Mouse (Mus musculus) adrenal gland, postnatal 10 days (tissue): ENCODE measurements at regions not wholly inside any gene's neighbourhood (a gene's known extent, or its start where the extent isn't known, plus 50 kb on each side); places are given as distances from the start of the nearest gene placed in this dataset.

Experiments used
- DNase-seq: peaks from one replicate; pipeline ENCODE4 v3.0.0; 2021; ENCODE audit warnings: mixed read lengths

DNA sequence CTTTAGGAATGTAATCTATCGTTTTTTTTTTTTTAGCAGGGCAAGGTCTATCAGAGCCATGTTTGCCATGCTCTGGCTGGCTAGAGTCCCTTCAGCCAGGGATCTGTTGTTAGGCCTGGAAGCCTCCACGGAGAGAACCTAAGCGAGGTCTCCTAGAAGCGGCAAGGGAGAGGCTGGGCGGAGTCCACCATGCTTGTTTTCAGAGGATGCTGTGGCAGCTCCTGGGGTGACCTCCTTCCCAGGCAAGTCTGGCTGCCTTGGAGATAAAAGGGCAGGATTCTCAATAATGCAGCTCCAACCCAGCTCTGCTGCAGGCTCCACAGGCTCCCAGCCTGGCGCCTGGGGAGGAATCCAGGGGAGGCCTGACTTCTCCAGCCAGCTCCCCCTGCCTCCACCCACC, 86.2 kb upstream of the Csf3r start:
- no peak for DNase-seq

DNA sequence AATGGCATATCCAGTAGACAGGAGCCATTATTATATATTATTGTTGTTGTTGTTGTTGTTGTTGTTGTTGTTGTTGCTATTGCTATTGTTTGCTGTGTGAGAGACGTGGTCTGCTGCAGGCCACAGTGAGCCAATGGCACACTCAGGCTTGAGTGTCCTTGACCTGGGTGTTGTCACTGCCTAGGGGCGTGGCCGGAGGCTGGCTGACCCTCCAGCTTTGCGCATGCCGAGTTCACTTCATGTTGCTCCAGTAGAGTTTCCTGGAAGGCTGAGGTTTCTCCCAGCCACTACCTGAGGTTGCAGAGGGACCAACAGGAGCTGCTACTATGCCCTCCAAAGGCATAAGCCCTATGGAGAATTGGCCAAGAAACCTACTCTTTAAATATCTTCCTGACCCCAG, 83.1 kb upstream of the Csf3r start:
- DNase-seq, result no peak

DNA sequence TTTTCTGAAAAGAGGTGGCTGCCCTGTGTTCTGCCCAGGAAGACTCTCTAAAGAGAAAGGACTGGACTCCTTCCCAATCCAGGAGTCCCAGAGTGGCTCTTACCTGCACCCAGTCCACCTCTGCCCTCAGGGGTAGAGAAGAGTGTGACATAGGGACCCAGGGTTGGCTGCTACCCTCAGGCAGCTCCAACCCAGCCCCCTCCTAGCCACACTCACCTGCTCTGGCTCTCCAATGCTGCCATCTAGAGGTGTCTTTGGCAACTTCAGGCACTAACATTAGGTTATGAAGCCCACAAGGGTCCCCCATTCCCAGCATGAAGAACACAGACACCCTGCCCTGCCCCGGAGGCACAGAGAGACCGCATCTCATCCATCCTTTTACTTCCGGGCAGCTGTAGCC, 82.4 kb upstream of the Csf3r start:
- peak; percentile 68 for DNase-seq

DNA sequence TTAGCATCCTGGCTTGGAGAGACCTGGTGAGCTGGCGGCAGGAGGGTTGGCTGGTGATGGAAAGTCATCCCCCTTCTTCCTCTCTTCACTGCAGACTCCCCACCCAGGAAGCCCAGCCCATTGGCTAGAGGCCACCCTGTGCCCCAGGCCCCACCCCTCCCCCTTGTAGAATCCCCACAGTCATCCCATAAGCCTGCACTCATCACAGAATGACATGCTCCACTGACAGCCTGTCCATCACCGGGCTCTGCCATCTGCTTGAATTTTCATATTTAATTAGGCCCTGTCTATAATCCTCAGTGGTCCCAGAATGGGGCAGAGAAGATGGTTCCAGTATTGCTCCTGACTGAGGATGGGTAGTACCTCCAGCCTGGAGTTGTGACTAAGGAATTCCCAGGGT, 79.3 kb upstream of the Csf3r start:
- no peak for DNase-seq

DNA sequence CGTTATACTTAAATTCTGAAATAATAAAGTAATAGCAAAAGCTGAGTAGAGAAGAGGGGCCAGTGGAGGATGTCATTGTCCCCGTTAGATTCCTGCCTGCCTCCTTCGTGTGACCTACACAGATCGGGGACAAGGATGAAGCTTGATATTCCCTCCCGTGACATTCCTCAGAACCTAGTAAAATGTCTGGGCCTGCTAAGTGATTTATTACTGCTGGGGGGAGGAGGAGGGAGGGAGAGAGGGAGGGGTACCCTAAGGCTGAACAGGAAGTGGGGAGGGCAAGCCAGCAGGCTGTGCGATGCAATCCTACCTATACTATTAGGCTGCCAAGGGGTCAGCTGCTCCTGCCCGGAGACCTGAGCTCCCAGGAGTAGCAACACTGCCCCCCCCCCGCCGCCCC, 64.9 kb upstream of the Csf3r start:
- no peak for DNase-seq

DNA sequence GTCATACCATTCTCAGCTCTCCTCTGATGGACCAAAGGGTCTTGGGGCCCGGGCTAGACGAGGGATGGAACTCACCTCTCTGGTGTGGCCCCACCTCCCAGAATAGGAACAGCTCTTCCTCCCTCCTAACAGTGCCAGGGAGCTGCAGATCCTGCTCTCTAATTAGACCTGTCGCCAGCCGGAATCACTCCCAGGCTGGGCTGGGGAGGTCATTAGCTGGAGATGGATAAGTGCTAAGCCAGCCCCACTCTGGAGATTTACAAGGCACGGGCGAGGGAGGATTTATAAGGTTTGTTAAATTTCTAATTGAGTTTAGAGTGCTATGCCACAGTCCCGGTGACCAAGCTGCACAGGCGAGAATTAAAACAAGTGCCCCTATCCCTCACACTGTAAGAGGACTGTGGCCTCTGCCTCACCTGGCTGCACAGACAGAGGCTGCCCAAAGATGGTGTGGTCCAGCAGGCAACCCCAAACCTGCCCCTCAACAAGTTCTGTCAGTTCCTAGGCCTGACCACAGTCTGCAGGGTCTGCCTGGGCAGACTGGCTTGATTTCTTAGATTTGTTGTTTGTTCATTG, 63.6 kb upstream of the Csf3r start:
- DNase-seq, result no peak

DNA sequence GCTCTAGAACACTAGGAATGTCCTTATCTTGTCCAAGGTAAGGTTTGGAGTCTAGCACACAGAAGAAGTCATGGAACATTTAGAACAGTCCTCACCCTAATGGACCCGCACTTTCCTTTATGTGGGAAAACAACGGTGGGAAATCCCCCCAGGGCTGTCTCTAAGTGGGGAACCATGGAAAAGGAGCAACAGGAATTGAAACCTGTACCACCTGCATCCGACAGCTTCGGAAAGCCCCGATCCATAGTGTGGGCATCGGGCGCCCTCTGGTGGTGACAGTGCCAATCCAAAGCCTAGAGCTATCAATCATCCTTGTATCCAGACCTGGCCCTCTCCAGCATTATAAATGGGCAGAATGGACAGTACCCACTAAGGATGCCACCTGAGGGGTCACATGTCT, 61.7 kb upstream of the Csf3r start:
- DNase-seq, result peak; percentile 88
